Mouse (Mus musculus) hematopoietic multipotent progenitor cell, adult 10-12 weeks (in vitro differentiated cells): ENCODE results near the gene Slc30a6. TPM values are rescaled to one million over a fixed set of nuclear protein-coding genes. Genes with fewer than 3 reads are reported as not detected.

Experiments used
- polyA plus RNA-seq: library from polyadenylated mRNA; stranded (reverse); fragments of >175 nt; gene quantifications from 2 replicates; pipeline ENCODE4 v1.2.3, GENCODE M21; 2012; ENCODE audit warnings: low replicate concordance

Slc30a6 gene
- polyA plus RNA-seq = 2.2 and 2.4 TPM in 2 replicates

GRCm38 (mm10) chr17:74395383-74396065 is at the start of gene Slc30a6:
TSS of gene Slc30a6 (plus strand) at chr17:74395608.

GRCm38 (mm10) chr17:74458711-74459408 is 63.5 kb downstream of the Slc30a6 start, which contains the start of gene Nlrc4:
TSS of gene Nlrc4 (minus strand) at chr17:74459142.

Other genes starting within 250 kb of the Slc30a6 start
- 15.4 and 27.2 TPM in 2 replicates for gene Memo1, start 100.1 kb upstream of the Slc30a6 start, polyA plus RNA-seq
- gene Dpy30, start 71.7 kb upstream of the Slc30a6 start, polyA plus RNA-seq = 10.8 and 37.6 TPM in 2 replicates
- gene Spast, start 56.6 kb upstream of the Slc30a6 start, polyA plus RNA-seq = 7.0 and 14.9 TPM in 2 replicates
- gene Nlrc4, start 63.5 kb downstream of the Slc30a6 start, polyA plus RNA-seq = 1.2 and 1.5 TPM in 2 replicates
- 26.6 and 47.0 TPM in 2 replicates for gene Yipf4, start 93.9 kb downstream of the Slc30a6 start, polyA plus RNA-seq
- 46.3 and 47.2 TPM in 2 replicates for gene Birc6, start 132.7 kb downstream of the Slc30a6 start, polyA plus RNA-seq